Mouse (Mus musculus) macrophage (primary cell): ENCODE results near the gene Lrrc8a. TPM values are rescaled to one million over a fixed set of nuclear protein-coding genes. Genes with fewer than 3 reads are reported as not detected.
A peak's percentile ranks its signal among the peaks of the same experiment; 100 is the strongest.

Experiments used
- H3K27ac ChIP-seq: fragments of 350-480 bp; formaldehyde crosslinking; 2 replicates; pipeline ENCODE4 v1.9.0; 2021
- H3K36me3 ChIP-seq: fragments of 350-480 bp; formaldehyde crosslinking; 2 replicates; pipeline ENCODE4 v1.9.0; 2021; ENCODE audit errors: inconsistent target
- H3K4me3 ChIP-seq: fragments of 350-480 bp; formaldehyde crosslinking; 2 replicates; pipeline ENCODE4 v1.9.0; 2021; ENCODE audit errors: inconsistent target
- H3K79me2 ChIP-seq: fragments of 350-480 bp; formaldehyde crosslinking; 2 replicates; pipeline ENCODE4 v1.9.0; 2021; ENCODE audit errors: inconsistent target
- WGBS: methylation state at CpG from one replicate; pipeline ENCODE4 v1.1.7; 2026; ENCODE audit warnings: inconsistent platforms; ENCODE audit not compliant: missing documents; 5-methylcytosine and 5-hydroxymethylcytosine counted together
- polyA plus RNA-seq: library from polyadenylated mRNA; stranded (reverse); fragments of 250-400 nt; gene quantifications from 3 replicates; pipeline ENCODE4 v1.2.4, GENCODE M21; 2018; ENCODE audit warnings: inconsistent platforms

Lrrc8a gene
- polyA plus RNA-seq, 1 experiment from 2014 or later = 11.0 TPM

GRCm38 (mm10) chr2:30249182-30249581 is 11.7 kb downstream of the Lrrc8a start:
- Histone ChIP-seq H3K36me3 (peaks cover 8% of the 10 kb centered on the region; the same call in 1 of the 2 replicates), H3K27ac (no peak overlapping the region)

GRCm38 (mm10) chr2:30250166-30251128 is 12.9 kb downstream of the Lrrc8a start:
- 88% methylated on average over 10 of the region's 10 CpGs for WGBS
- H3K79me2 ChIP-seq = peaks cover 66% of the 10 kb centered on the region; the same call in 1 of the 2 replicates
- peaks cover 15% of the 10 kb centered on the region; the same call in 1 of the 2 replicates for H3K36me3 ChIP-seq
- no peak overlapping the region for H3K27ac ChIP-seq
- no peak overlapping the region for H3K4me3 ChIP-seq

More at GRCm38 (mm10) chr2:30249182-30249581, 11.7 kb downstream of the Lrrc8a start:
- Histone ChIP-seq H3K79me2 (peaks cover 78% of the 10 kb centered on the region; the same call in 1 of the 2 replicates), H3K4me3 (no peak overlapping the region)
- WGBS = 95% methylated on average over 3 of the region's 3 CpGs

GRCm38 (mm10) chr2:30251417-30252104 is 14.0 kb downstream of the Lrrc8a start:
- H3K79me2 ChIP-seq = peaks cover 56% of the 10 kb centered on the region; the same call in 1 of the 2 replicates
- no peak overlapping the region for H3K4me3 ChIP-seq
- WGBS = 55% methylated on average over 5 of the region's 5 CpGs
- peaks cover 26% of the 10 kb centered on the region; the same call in 1 of the 2 replicates for H3K36me3 ChIP-seq
- no peak overlapping the region for H3K27ac ChIP-seq

DNA sequence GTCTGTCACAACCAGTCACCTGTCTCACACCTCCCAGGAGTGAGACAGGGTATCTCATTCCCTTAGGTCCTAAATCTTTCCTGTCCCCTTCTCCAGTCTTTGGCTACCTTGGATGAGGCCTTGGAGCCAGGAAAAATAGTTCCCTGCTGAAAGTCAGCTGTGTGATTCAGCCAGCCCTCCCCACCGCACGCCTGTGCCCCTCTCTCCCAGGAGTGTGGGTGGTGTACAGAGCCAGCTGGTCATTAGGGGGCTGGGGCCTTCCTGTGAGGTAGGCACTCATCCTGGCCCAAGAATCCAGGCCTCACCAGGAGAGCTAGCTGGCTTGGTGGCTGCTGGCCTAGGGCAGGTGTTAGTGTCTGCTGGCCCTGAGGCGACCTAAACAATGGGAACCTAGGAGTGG is 15.0 kb downstream of the Lrrc8a start:
- no peak overlapping the region for H3K27ac ChIP-seq
- peaks cover 55% of the 10 kb centered on the region; the same call in 1 of the 2 replicates for H3K79me2 ChIP-seq
- no peak overlapping the region for H3K4me3 ChIP-seq
- 100% methylated on average over 3 of the region's 3 CpGs for WGBS
- H3K36me3 ChIP-seq = peaks cover 33% of the 10 kb centered on the region; the same call in 1 of the 2 replicates

DNA sequence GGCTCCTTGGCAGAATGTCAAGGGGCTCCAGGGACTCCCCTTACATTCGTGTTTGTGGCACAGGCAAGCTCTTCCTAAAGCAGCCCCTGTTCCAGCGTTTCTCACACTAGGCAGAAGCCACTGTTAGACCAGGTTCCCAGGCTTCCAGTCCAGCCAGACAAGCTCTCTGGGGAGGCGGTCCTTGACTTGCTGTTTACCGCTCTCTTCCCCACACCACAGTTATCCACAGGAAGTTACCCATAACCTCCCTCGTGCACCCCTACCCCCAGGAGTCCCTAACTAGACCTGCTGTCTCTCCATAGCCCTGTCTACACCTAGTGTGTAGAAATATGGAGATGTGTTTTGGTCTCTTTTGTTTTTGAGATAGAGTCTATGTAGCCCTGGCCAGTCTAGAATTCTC is 16.3 kb downstream of the Lrrc8a start:
- peaks cover 33% of the 10 kb centered on the region; the same call in 1 of the 2 replicates for H3K36me3 ChIP-seq
- H3K27ac ChIP-seq = no peak overlapping the region

GRCm38 (mm10) chr2:30255631-30256395 is 18.3 kb downstream of the Lrrc8a start:
- Histone ChIP-seq H3K36me3 (peaks cover 26% of the 10 kb centered on the region; the same call in 1 of the 2 replicates), H3K4me3 (no peak overlapping the region), H3K27ac (no peak overlapping the region), H3K79me2 (peaks cover 57% of the 10 kb centered on the region; the same call in 1 of the 2 replicates)
- WGBS = 96% methylated on average over 41 of the region's 42 CpGs

More for the DNA sequence above, 16.3 kb downstream of the Lrrc8a start:
- Histone ChIP-seq H3K79me2 (peaks cover 55% of the 10 kb centered on the region; the same call in 1 of the 2 replicates), H3K4me3 (no peak overlapping the region)
- WGBS = 31% methylated on average over 5 of the region's 5 CpGs

GRCm38 (mm10) chr2:30256616-30257350 is 19.3 kb downstream of the Lrrc8a start:
- 93% methylated on average over 29 of the region's 30 CpGs for WGBS

DNA sequence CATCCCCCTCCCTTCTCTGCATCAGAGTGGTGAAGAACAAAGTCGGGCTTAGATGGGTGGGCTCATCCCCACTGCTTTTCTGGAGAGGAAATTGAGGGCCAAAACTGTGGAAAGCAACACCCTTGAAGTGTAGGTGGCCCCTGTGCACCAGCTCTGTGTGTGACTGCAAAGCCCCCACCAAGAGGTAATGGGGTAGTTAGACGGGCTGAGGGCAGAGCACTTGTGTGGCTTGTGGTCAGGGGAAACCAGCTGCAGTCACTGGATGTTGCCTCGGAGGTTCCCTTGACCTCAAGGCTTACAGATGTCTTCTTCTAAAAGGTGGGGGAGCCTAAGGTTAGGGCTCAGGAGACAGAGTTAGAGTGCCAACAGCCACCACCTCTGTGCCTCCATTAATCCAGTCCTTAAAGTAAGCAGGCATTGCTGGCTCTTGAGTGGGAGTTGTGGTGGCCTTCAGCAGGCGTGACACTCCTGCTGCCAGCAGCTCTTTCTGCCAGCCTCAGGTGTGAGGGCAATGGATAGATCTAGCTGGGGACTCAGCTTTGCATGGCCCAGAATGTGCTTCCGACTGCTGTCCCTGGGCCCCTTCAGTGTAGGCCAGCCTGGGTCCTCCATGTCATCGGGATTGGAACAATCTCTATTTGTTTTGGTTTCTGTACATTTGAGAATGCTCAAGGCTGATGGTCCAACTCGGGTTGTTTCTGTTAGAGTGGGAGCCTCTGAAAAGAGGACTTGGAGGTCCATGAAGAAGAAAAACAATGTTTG is 20.4 kb downstream of the Lrrc8a start:
- Histone ChIP-seq H3K79me2 (peaks cover 46% of the 10 kb centered on the region; the same call in 1 of the 2 replicates), H3K27ac (no peak overlapping the region)
- WGBS = 35% methylated on average over 7 of the region's 7 CpGs

More at GRCm38 (mm10) chr2:30256616-30257350, 19.3 kb downstream of the Lrrc8a start:
- Histone ChIP-seq H3K79me2 (peaks cover 56% of the 10 kb centered on the region; the same call in 1 of the 2 replicates), H3K27ac (no peak overlapping the region), H3K4me3 (no peak overlapping the region), H3K36me3 (peaks cover 26% of the 10 kb centered on the region; the same call in 1 of the 2 replicates)

DNA sequence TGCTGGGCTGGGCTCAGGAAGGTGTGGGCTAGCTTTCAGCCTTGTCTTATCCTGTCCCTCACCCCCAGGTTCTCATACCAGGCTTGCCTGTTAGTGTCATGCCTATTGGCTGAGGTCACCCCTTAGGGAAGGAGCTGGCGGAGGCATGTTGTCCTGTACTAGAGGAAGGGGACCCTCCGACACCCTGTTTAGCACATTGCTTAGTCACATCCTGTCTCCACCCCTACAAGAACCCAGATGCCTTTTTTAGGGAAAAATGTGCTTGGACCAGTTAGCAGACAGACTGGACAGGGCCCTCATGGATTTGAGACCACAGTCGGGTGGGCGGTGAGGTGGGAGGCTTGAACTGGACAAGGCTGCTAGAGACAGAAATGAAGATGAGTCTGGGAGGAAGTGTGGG is 21.1 kb downstream of the Lrrc8a start:
- no peak overlapping the region for H3K4me3 ChIP-seq
- WGBS = 47% methylated on average over 4 of the region's 4 CpGs
- peaks cover 38% of the 10 kb centered on the region; the same call in 1 of the 2 replicates for H3K36me3 ChIP-seq
- peaks cover 42% of the 10 kb centered on the region; the same call in 1 of the 2 replicates for H3K79me2 ChIP-seq
- peak overlapping the region; percentile 12; the same call in 1 of the 2 replicates for H3K27ac ChIP-seq

More for the DNA sequence above, 20.4 kb downstream of the Lrrc8a start:
- peaks cover 32% of the 10 kb centered on the region; the same call in 1 of the 2 replicates for H3K36me3 ChIP-seq
- no peak overlapping the region for H3K4me3 ChIP-seq

DNA sequence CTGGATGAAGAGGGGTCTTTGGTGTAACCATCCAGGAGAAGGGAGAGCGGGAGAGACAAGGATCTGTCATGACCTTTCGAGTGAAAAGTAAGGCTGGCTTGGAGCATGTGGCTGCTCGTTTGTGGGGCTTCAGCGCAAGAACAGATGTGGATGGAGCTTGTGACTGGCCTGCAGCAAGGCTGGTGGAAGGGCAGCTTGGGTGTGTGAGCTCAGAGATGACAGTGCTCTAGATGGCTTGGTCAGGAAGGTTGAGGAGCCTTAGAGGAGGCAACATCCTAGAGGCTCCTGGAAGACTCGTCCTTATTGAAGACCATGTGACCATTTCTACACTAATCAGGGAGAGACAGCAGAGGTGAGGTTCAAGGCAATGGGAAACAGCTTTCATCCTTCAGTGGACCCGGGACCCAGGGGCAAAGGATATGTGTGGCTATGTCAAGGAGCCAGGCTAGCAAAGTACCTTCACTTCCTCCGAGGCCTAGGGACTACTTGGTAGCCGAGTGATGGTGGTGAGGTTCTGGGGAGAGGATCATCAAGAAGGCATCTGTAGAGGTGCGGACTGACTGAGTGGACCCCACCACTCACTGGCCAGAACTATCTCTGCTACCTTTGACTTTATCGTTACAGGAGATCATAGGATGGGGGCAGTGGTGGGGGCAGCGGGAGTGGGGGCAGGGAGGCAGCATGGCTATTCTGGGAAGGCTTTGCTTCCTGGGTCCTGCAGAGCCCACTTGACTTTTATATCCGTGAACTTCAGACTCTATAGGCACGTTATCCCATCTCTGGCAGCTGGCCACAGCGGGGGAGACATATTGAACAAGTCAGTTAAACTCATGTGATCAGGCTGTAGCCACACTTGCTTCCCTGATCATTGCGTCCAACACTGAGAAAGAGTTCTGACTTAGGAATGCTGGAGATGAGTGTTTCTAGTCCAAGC is 21.9 kb downstream of the Lrrc8a start:
- no peak overlapping the region for H3K4me3 ChIP-seq
- H3K36me3 ChIP-seq = peaks cover 46% of the 10 kb centered on the region; the same call in 1 of the 2 replicates
- 92% methylated on average over 15 of the region's 15 CpGs for WGBS
- H3K27ac ChIP-seq = peak overlapping the region; percentile 12; the same call in 1 of the 2 replicates
- H3K79me2 ChIP-seq = peaks cover 42% of the 10 kb centered on the region; the same call in 1 of the 2 replicates

- Histone ChIP-seq H3K79me2 (peaks cover 42% of the 10 kb centered on the region; the same call in 1 of the 2 replicates), H3K36me3 (peaks cover 31% of the 10 kb centered on the region; the same call in 1 of the 2 replicates), H3K27ac (no peak overlapping the region), H3K4me3 (no peak overlapping the region)
- WGBS = 94% methylated on average over 4 of the region's 4 CpGs
These were observed 23.7 kb downstream of the Lrrc8a start for GRCm38 (mm10) chr2:30261064-30261736.
